Mouse (Mus musculus) erythroblast, adult 5-6 weeks (primary cell): Measurements from ENCODE around the gene Zfp646. TPM values are rescaled to one million over a fixed set of nuclear protein-coding genes. Genes with fewer than 3 reads are reported as not detected.
"Not testable (repeated sequence)": the region's sequence is repeated elsewhere in the genome, so short reads cannot be mapped to it uniquely, and the experiment has no call there.

Source experiments
- ATAC-seq: replicated peaks from 2 replicates; pipeline ENCODE4 v1.8.0; 2016; ENCODE audit warnings: moderate number of reproducible peaks, mild to moderate bottlenecking, moderate TSS enrichment, inconsistent platforms; ENCODE audit not compliant: poor library complexity, low FRiP score, severe bottlenecking
- total RNA-seq, 2 experiments: library from RNA; stranded (forward) in 1 of 2; stranded (reverse) in 1 of 2; fragments of 150-400 nt in 1 of 2; fragments of 200-764, 138-1000 nt in 1 of 2; gene quantifications; 2 replicates each; pipeline versions ENCODE4 v1.2.3 to v1.2.4; 2015 to 2017; ENCODE audit warnings: low replicate concordance in 2 of 2

The Zfp646 gene
- total RNA-seq, 2 experiments from 2014 or later = 11.1 to 15.4 TPM

DNA sequence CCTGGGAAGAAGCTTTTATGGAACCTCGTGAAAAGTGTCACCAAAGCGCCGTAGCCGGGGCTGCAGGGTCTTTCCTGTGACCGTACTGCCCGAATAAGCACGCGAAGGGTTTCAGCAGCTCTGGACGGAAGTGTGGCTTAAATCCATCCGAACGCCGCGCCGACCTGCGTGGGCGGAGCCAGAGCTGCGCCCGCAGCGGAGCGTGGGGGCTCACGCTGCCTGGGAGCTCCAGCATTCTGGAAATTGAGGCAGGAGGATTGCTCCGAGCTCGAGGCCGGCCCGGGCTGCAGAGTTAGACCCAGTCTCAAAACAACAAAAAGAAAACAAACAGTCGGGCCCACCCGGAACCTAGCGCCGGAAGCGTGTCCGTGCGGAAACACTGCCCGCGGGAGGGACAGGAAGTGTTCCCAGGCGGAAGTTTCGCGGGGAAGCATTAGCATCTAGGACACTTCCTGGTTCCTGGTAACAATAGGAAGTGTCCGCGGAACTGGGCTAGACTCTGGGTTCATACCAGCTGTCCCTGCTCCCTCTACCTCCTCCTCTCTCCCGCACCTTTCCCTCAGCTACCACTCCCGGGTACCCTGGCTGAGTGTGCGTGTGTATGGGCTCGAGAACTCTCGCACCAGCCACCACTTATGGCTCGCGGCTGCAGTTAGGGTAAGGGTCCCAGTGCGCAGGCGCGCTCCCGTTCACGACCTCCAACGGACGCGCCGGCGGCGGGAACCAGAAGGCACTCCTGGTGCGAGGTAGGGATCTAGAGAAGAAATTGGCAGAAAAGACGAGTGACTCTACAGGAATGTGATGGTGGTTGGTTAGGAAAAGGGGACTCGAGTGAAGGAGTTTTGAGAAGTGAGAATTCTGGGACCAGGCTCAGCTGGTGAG, 687 bp downstream of the Zfp646 start, which contains the start of gene Zfp668:
Gene Zfp668 (minus strand): TSS at position 362 of the 882 bp plus-strand sequence.
- peak; percentile 86 for ATAC-seq

DNA sequence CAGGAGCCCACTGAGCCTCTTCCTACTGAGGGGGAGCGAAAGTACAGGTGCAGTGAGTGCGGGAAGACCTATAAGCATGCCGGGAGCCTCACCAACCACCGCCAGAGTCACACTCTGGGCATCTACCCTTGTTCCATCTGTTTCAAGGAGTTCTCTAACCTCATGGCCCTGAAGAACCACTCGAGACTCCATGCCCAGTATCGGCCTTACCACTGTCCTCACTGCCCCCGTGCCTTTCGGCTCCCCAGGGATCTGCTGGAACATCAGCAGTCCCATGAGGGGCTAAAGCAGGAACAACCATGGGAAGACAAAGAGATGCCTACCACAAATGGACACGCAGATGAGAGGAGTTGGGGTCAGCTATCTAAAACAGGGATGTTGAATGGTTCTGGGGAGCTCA, 3.3 kb downstream of the Zfp646 start:
- no peak for ATAC-seq

DNA sequence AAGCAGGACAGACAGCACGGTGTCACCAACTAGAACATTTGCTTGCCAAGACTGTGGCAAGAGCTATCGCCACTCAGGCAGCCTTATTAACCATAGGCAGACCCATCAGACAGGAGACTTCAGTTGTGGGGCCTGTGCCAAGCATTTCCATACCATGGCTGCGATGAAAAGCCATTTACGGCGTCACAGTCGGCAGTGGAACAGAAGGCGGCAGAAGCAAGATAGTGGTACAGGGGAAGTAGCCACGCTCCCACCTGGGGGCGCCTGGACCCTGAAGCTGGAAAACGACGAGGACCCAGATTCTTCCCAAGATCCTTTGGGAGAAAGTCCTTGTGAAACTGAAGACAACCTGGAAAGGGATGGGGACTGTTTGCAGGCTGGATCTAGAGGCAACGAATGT, 4.4 kb downstream of the Zfp646 start:
- no peak for ATAC-seq

DNA sequence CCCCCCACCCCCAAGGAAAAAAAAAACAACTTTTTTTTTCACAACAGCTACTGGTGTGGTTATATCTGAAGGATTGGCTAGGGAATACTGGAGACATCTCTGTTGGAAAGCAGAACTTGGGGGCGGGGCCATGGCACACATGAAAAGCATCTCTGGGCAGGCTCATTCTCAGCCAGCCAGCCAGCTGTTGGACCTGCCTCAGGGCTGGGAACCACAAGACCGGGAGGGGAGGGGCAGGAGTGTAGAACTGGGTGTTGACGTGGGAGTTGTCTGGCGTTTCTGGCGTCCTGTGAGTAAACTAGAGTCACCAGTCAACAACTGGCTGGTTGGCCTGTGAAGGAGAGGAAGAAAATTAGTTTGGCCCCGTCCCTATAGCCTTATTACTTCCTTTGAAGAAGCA, 9.9 kb downstream of the Zfp646 start:
- 0 out of 2 replicates have a peak, but pooled peaks have one; percentile 24 for ATAC-seq

DNA sequence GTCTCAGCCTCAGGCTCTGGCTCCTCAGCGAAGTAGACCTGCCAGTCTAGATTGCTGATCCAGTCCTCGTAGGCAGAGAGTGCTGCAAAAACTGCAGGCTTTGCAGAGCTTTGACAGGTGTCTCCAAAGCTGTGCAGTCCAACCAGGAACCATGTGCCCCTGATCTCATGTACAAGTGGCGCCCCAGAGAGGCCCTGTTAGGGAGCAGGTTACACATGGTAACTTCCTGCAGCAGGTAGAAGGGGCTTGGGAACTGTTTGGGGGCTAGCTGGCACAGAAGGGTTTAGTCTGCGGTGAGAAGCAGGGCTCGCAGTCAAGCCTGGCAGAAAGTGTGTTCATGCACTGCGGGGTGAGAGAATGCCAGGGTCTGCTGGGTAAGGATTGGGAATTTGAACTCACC, 10.5 kb downstream of the Zfp646 start:
- ATAC-seq = no peak

DNA sequence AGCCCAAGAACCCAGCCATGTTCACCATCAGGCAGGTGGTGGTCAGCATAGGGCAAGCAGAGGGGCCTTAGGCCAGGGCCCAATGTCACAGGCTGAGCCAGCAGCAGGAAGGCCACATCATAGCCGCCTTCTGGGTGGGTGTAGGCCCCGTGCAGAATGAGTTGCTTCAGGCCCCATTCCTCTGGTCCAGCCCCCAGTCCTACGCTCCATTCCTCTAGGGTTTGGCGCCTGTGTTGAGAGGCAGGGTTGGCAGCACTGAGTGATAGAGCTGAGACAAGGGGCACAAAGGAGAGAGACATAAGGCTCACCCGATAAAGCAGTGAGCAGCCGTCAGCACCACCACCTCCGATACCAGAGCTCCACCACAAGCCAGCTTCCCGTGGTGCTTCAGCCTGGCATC, 11.2 kb downstream of the Zfp646 start:
- no peak for ATAC-seq

DNA sequence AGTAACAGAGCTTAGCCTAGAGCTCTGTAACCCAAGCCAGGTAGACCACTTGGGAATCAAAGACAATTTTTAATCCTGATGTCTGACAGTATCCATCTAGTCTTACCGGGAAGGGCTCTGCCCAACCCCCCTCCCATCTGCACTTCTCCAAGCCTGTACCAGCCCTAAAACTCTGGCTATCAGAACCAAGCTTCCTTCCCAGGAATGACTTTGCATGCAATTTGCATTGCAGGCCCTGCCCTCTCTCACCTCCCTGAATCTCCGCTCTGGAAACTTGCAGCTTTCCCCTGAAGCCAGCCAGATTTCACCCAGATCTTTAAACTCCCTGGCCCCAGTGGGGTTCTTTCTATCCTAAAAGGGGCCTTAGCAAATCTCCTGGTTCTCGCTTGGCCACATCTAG, 11.8 kb downstream of the Zfp646 start:
- no peak for ATAC-seq

DNA sequence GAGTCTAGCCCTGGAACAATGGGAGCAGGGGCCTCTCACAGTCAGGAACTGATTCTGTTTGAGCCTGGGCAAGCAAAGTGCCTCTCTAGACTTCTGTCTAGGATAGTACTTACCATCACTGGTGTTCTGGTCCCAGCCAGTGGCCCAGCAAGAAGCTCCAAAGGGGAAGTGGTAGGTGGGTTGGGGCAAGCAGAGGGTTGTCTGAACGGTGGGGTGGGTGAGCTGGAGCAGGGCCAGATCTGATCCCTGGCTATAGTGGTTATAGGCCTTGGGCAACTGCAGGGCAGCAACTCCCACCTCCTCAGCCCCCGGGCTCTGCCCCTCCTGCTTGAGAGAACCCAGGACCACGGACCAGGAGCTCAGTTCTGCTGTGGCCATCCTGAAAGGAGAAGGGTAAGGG, 12.8 kb downstream of the Zfp646 start:
- no peak for ATAC-seq

DNA sequence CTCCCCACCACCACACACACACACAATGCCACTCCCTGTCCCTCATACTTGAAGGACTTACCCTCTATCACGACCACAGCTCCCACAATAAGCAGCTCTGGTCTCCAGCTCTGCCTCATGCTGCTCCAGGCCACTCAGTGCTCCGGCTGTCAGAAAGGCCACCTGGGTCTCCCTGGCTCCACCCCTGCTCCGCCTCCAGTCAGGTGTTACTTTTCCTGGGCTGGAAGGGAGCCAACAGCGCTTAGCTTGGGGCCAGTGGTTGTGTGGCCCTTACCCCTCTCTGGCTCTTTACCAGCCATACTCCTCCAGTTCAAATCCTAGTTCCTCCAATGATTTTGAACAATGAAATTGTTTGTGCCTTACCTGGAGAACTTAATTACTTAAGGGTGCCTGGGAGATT, 14.8 kb downstream of the Zfp646 start, which contains the start of gene Prss53:
Gene Prss53 (minus strand): TSS at position 173 of the 400 bp plus-strand sequence.
- no peak for ATAC-seq

DNA sequence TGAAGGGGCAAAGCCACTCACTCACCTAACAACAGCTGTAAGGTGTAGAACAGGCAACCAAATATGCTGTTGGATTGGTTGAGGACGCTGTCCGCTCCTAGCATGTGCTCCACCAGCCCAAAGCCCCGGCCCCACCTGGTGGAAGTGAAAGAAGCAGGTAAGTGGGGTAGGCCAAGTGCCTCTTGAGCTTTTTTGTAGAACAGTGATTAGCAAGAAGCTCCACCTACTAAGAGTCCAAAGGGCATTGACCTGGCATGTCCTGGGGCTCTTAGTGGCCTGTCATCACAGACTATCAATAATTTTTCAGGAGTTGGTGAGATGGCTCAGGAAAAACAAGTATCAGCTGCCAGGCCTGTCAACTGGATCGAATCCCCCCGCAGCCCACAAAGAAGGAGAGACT, 18.5 kb downstream of the Zfp646 start:
- no peak for ATAC-seq

DNA sequence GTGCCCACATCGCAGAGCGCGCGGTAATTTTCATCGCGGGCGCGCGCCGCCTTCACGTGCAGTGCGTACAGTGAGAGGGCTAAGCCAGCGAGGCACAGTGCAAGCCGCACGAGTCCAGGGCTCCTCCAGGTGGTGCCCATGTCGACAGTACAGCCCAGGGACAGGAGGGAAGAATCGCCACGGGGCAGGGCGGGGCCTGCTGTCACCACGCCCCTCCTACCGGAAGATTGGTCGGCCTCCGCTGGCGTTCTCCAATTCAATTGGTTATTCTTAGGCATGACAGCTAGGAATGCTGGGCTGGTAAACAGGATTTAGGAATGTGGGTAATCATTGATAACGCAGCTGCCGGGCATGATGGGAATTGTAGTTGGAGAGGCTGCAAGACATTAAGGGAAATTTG, 19.4 kb downstream of the Zfp646 start, which contains the start of the genes Gm21974 and Vkorc1:
Gene Gm21974 (minus strand): TSS at position 13 of the 400 bp plus-strand sequence.
Gene Vkorc1 (minus strand): TSS at position 176 of the 400 bp plus-strand sequence.
- ATAC-seq = peak; percentile 94

DNA sequence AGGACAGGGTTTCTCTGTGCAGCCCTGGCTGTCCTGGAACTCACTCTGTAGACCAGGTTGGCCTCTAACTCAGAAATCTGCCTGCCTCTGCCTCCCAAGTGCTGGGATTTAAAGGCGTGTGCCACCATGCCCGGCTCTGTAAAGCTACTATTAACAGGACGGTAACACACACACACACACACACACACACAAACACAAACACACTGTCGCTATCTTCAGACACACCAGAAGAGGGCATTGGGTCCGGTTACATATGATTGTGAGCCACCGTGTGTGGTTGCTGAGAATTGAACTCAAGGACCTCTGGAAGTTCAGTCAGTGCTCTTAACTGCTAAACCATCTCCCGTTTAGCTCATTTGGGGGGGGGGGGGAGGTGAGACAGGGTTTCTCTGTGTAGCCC, 19.9 kb downstream of the Zfp646 start:
- ATAC-seq = not testable (repeated sequence)

DNA sequence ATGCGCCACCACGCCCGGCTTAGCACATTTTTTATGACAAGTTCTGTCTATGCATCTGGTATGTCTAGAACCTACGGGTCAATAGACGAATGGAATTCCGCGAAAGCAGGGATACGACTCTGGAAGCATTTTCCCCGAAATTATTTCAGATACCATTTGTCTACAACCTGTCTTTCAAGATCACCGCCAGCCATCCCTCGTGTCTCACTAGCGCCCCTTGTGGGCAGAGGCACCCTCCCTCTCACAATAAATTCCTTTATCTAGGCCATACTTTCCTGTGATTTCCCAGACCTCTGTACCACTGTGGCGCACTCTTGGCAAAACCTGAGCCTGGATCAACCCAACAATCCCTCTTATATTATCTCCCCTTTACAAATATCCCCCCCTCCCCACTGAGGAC, 20.4 kb downstream of the Zfp646 start:
- ATAC-seq = peak; percentile 57; the same call in 1 of the 2 replicates

DNA sequence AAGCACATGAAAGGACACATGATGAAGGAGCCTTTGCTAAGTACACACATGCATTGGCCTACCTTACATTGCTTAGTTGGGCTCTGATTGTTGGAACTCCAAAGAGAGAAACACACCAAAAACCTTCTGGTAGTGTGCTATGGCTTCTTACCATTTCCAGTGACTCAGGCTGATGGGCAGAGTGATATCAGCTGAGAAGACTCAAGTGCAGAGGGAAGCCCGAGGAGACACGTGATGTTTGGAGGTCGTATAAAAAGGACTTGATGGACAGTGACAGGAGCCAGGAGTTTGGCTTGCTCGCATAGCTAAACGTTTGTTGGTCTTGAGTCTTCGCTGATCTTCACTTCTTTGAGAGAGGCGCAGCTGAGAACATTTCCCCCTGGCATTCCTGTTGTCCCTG, 21.5 kb downstream of the Zfp646 start:
- no peak for ATAC-seq

DNA sequence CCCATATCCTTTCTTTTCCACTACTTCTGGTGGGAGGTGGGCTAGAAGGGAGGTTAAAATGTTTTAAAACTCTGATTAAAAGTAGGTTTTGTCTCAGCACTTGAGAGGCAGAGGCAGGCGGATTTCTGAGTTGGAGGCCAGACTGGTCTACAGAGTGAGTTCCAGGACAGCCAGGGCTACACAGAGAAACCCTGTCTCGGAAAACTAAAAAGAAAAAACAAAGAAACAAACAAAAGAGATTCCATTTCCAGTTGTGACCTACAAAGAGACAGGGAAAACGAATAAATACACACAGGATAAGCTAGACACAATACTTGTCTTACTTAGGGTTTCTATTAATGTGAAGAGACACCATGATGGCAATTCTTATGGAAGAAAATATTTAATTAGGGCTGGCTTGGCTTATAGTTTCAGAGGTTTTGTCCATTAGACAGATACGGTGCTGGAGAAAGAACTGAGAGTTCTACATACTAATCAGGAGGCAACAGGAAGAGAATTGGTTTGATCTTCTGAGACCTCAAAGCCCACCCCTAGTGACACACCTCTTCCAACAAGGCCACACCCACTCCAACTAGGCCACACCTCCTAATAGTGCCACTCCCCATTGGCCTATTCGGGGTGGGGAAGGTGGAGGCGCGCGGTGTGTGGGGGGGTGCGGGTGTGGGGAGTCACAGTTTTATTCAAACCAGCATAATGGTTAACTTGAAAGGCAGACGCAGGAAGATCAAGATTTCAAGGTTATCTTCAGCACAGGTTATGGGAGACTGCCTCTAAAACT, 22.3 kb downstream of the Zfp646 start:
- no peak for ATAC-seq

DNA sequence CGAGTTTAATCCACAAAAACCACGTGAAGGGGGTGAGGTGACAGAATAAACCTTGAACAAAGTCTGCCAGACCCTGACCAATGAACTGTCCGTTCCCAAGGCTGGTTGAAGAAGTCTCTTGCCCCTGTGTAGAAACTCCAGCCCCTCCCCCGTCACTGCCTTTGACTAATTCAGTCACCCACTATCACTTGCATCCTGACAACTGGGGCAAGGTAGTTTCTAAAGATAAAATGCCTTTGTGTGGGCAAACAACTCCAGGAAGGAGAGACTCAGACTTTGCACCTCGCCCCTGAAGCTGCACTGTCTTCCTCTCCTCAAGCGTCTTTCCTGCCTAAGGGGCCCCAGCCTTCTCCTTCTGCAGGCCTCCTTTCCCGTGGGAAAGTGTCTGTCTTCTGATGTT, 24.0 kb downstream of the Zfp646 start:
- ATAC-seq = no peak

DNA sequence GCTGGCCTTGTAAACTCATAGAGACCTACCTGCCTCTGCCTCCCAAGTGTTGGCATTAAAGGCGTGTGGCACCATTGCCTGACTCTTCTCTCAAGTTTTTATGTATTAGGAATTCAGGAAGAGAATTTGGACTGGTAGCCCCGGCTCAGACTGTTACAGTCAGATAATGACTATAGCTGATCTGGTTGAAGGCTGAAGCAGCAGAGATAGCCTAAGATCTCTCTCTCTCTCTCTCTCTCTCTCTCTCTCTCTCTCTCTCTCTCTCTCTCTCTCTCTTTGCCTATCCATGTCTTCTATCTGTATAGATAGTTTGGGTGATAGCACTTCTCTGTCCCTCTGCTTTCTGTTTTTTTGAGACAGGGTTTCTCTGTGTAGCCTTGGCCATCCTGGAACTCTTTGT, 25.8 kb downstream of the Zfp646 start:
- ATAC-seq = no peak

DNA sequence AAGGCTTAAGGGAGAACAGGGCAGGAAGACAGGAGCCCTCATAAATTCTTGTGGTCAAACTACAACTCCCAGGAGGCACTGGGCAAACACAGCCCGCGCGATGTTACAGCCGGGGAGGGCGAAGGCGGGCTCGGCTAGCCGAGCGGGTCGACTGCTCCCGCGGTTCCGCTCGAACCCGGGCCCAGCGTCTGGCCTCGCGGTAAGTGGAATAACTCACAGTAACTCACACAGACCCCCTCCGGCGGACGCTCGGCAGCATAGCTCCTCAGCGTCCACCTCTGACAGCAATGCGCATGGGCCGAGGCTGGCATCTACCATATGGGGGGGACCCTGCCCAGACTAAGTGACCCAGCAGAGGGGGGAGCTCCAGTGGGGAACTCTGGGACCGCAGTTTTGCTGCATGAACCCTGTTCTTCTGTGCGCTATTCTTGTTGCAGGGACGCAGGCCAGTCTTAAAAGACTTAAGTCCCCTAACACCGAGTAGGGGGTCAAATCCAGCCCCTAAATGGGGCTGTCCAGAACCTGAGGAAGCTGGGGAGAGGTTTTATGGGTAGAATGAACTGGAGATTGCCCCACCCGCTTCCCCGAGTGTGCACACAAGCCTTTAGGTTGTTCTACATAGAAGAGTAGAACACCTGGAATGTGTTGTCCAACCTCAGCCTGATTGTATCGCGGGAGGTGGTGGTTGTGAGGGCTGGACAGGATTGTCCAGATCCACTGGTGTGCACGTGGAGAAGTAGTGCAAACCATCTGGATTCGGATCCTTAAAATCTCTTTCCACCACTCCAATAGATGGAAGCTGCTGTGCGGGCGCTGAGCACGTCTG, 28.2 kb downstream of the Zfp646 start, which contains the start of gene Bckdk:
Gene Bckdk (plus strand): TSS at position 112 of the 826 bp plus-strand sequence.
- ATAC-seq = peak; percentile 92

DNA sequence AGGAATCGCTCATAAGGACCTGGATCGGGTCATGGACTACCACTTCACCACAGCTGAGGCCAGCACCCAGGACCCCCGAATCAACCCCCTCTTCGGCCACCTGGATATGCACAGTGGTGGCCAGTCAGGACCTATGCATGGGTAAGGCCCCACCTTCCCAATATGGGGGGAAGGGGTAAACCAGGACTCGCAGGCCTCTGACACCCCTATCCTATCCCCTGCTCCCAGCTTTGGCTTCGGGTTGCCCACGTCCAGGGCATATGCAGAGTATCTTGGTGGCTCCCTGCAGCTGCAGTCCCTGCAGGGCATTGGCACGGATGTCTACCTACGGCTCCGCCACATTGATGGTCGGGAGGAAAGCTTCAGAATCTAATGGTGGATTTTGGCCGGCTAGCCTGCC, 31.9 kb downstream of the Zfp646 start:
- no peak for ATAC-seq

DNA sequence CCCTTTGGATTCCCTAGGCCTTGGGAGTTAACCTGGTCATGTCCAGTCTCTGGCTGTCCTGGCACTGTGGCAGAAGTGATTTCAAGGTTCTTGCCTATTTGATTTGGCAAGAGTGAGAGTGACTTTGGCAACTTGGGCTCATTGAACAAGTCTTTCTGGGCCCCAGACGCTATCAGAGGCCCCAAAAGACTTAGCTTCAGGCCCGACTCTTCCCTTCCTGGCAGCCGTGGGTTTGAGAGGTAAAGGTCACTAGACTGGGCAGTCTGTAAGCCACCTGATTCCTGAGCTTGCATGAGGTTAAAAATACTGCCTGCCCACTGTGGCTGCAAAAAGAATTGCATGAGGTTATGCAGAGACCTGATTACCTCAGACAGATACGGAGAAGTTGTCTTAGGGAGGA, 32.6 kb downstream of the Zfp646 start:
- no peak for ATAC-seq
